Mouse (Mus musculus): ENCODE measurements around the gene Snx1. TPM values are rescaled to one million over a fixed set of nuclear protein-coding genes. Genes with fewer than 3 reads are reported as not detected.

Gene Snx1
- total and polyA plus RNA-seq, 3 experiments, result 86.4 to 186 (median 110) TPM

DNA sequence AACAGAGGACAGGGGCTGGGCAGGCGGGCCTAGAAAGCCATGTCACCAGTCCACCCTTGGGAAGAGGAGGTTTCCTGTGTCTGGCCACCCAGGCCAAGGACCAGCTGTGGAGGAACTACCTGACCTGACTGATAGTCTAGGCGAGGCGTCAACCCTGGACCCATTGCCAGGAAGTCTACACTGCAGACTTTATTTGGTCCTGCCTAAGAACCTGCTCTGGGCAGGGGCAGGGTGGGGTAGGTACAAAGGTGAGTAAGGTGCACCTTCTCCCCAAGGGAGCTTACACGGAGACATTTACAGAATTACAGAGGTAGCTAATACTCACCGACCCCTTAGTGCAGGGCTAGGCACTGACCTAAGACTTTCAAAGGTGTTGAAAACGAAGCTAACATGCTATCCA, 27.2 kb upstream of the Snx1 start:
- Histone ChIP-seq H3K4me2 (ENCODE audit: insufficient read depth, low read depth, poor library complexity, severe bottlenecking) (no peak overlapping the region), H3K36me3 (replicated peaks in 1 of 2; ENCODE audit: control insufficient read depth in 1 of 2, insufficient read depth in 1 of 2, low read length in 1 of 2) (no peaks in the 10 kb centered on the region), H3K9ac (ENCODE audit: insufficient read depth, low read depth) (no peak overlapping the region), H3K27me3 (replicated peaks) (no peaks in the 10 kb centered on the region), H3K27ac (ENCODE audit: insufficient read depth, low read depth) (no peak overlapping the region), H3K4me1 (ENCODE audit: control insufficient read depth in 1 of 2, insufficient read depth in 2 of 2) (peaks cover 26 to 38% of the 10 kb centered on the region in 2 experiments), H3K9me3 (replicated peaks; ENCODE audit: low read length) (no peaks in the 10 kb centered on the region), H3K79me2 (replicated peaks; ENCODE audit: control insufficient read depth, extremely low read depth, insufficient read depth, poor library complexity, severe bottlenecking) (no peaks in the 10 kb centered on the region), H3K4me3 (replicated peaks in 1 of 3; ENCODE audit: low read depth in 2 of 3, low read length in 2 of 3, poor library complexity in 1 of 3) (no peak overlapping the region)
- dilution Hi-C loops (cut with MboI; ENCODE audit: extremely low pct_ligation_motif_present, extremely low pct_unique_long_range_greater_than_20kb, low sequenced_read_pairs) (no loop called here), in situ Hi-C loops (cut with MboI; ENCODE audit: low pct_ligation_motif_present, low pct_unique_long_range_greater_than_20kb, low sequenced_read_pairs) (loop anchor here (10.0 to 25.0 kb wide), 2 partner anchors 131 to 259 kb away; no protein-coding TSS in a partner anchor)
- no peak for TF ChIP-seq MEF2A (IDR thresholded peaks at IDR 0.05; ENCODE audit: borderline replicate concordance, low read depth, low read length)
- TF ChIP-seq ETS1 (conservative IDR thresholded peaks at IDR 0.05; ENCODE audit: low read depth, low read length), result no peak
- no peak for DNase-seq (ENCODE audit: extremely low read depth)

GRCm38 (mm10) chr9:66152011-66152410, 25.6 kb upstream of the Snx1 start:
- no peak for DNase-seq (ENCODE audit: extremely low read depth)
- dilution Hi-C loops (cut with MboI; ENCODE audit: extremely low pct_ligation_motif_present, extremely low pct_unique_long_range_greater_than_20kb, low sequenced_read_pairs) (no loop called here), in situ Hi-C loops (cut with MboI; ENCODE audit: low pct_ligation_motif_present, low pct_unique_long_range_greater_than_20kb, low sequenced_read_pairs) (loop anchor here (10.0 to 25.0 kb wide), 2 partner anchors 133 to 260 kb away; no protein-coding TSS in a partner anchor)
- no peak overlapping the region for H3K4me2 ChIP-seq (ENCODE audit: insufficient read depth, low read depth, poor library complexity, severe bottlenecking)
- H3K9ac ChIP-seq (ENCODE audit: insufficient read depth, low read depth), result no peak overlapping the region
- TF ChIP-seq USF2 (conservative IDR thresholded peaks at IDR 0.05; ENCODE audit: low read depth, low read length) (no peak), MYC (IDR thresholded peaks at IDR 0.05; ENCODE audit: low read depth, low read length) (no peak), GABPA (IDR thresholded peaks at IDR 0.05; ENCODE audit: insufficient replicate concordance, low read depth, low read length) (no peak), JUN (IDR thresholded peaks at IDR 0.05; ENCODE audit: insufficient read depth, low read depth, low read length) (no peak), ZNF384 (IDR thresholded peaks at IDR 0.05; ENCODE audit: low read depth, low read length) (no peak), EP300 (IDR thresholded peaks at IDR 0.05; ENCODE audit: low read length) (no peak), PAX5 (IDR thresholded peaks at IDR 0.05; ENCODE audit: low read length) (no peak), UBTF (IDR thresholded peaks at IDR 0.05; ENCODE audit: low read depth, low read length) (no peak), E2F4 (IDR thresholded peaks at IDR 0.05; ENCODE audit: insufficient replicate concordance, low read depth, low read length) (no peak), NELFE (IDR thresholded peaks at IDR 0.05; ENCODE audit: low read depth, low read length) (no peak), JUND (conservative IDR thresholded peaks at IDR 0.05; ENCODE audit: low read depth, low read length) (no peak), ZKSCAN1 (IDR thresholded peaks at IDR 0.05; ENCODE audit: borderline replicate concordance, low read depth, low read length) (no peak), ZMIZ1 (IDR thresholded peaks at IDR 0.05; ENCODE audit: low read depth, low read length) (no peak), SIN3A (IDR thresholded peaks at IDR 0.05; ENCODE audit: low read length) (no peak), TBP (conservative IDR thresholded peaks at IDR 0.05; ENCODE audit: low read depth, low read length) (no peak), ELF1 (IDR thresholded peaks at IDR 0.05; ENCODE audit: low read depth, low read length) (no peak), SMC3 (IDR thresholded peaks at IDR 0.05; ENCODE audit: low read depth, low read length) (no peak), BHLHE40 (IDR thresholded peaks at IDR 0.05; ENCODE audit: low read depth, low read length) (no peak), MEF2A (IDR thresholded peaks at IDR 0.05; ENCODE audit: borderline replicate concordance, low read depth, low read length) (no peak), KAT2A (IDR thresholded peaks at IDR 0.05; ENCODE audit: insufficient replicate concordance, low read length) (no peak)
- H3K4me1 ChIP-seq (ENCODE audit: control insufficient read depth in 1 of 2, insufficient read depth in 2 of 2), result peaks cover 23 to 28% of the 10 kb centered on the region in 2 experiments
- H3K9me3 ChIP-seq (replicated peaks; ENCODE audit: low read length), result no peaks in the 10 kb centered on the region
- H3K36me3 ChIP-seq (replicated peaks in 1 of 2; ENCODE audit: control insufficient read depth in 1 of 2, insufficient read depth in 1 of 2, low read length in 1 of 2), result no peaks in the 10 kb centered on the region
- H3K4me3 ChIP-seq (replicated peaks in 1 of 3; ENCODE audit: low read depth in 2 of 3, low read length in 2 of 3, poor library complexity in 1 of 3), result no peak overlapping the region
- H3K79me2 ChIP-seq (replicated peaks; ENCODE audit: control insufficient read depth, extremely low read depth, insufficient read depth, poor library complexity, severe bottlenecking), result no peaks in the 10 kb centered on the region
- H3K27me3 ChIP-seq (replicated peaks), result no peaks in the 10 kb centered on the region
- H3K27ac ChIP-seq (ENCODE audit: insufficient read depth, low read depth), result no peak overlapping the region

Data from CH12.LX (cell line).